Mouse (Mus musculus) kidney, adult 2 months (tissue): ENCODE measurements around the gene Atp1a1.

Experiments
- CTCF ChIP-seq: fragments of 200-500 bp; conservative IDR thresholded peaks from 2 replicates; pipeline ENCODE4 v1.5.1; 2011; ENCODE audit warnings: low read depth, mild to moderate bottlenecking, control low read depth, low read length, moderate library complexity, mixed read lengths; ENCODE audit not compliant: insufficient read depth, insufficient read length
- POLR2A ChIP-seq: fragments of 200-500 bp; IDR thresholded peaks from one replicate; pipeline ENCODE4 v1.6.1; 2011; ENCODE audit warnings: low read depth, low read length, control low read depth

DNA sequence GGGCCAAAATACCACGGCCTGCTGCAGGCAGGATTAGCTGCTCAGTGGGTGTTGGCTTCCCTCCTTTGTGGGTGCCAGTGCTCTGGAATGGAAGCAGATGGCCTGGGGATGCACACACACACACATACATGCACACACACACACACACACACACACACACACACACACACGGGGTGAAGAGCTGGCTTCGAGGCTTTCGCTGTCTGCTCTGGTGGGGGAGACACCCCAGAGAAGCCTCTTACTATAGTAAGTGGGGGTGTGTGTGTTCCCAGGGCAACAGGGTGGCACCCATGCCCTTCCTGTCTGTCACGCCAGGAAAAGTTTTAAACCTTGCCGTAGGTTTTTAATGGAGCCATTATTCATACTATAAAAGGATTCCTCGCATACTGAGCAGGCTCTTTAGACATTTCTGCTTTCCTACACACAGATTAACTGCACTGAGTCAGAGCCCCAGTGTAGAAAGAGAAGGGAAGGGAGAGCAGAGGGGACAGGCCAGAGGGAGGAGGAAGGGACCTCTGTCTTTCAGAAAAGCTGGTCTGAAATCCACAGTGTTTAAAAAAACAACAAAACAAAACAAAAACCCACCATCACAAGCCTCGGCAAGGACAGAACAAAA lies 32.9 kb downstream of the Atp1a1 start:
- no peak for TF ChIP-seq CTCF
- no peak for TF ChIP-seq POLR2A
